11 mouse cellular contexts compared by ENCODE assay signal in genomic region chr11:75210093-75210492, GRCm38 (mm10). TPM values are rescaled to one million over a fixed set of nuclear protein-coding genes. Genes with fewer than 3 reads are reported as not detected.
DNase-seq lines count a peak whose midpoint lies in the region; ATAC-seq lines count a peak whose summit lies in the region.
"Had no signal": no experiment of that assay in that cellular context is flagged by ENCODE, and none has a peak within 500 bp of the region (broad histone marks: within the 10 kb centered on the region; RNA-seq: fewer than 3 reads in every experiment).

No protein-coding gene starts in this region.

- H3K4me1 ChIP-seq in forebrain, embryonic 13.5 days: peaks cover 25% of the 10 kb centered on the region
- H3K4me1 ChIP-seq in forebrain, embryonic 16.5 days (replicated peaks; ENCODE audit: control insufficient read depth, insufficient read depth, low read length): peaks cover 22% of the 10 kb centered on the region
- peaks cover 47% of the 10 kb centered on the region for H3K4me1 ChIP-seq in neural tube, embryonic 13.5 days (replicated peaks)
- peaks cover 86% of the 10 kb centered on the region for H3K4me1 ChIP-seq in midbrain, embryonic 10.5 days

- no peaks in the 10 kb centered on the region for H3K36me3 ChIP-seq in forebrain, embryonic 13.5 days (ENCODE audit: poor library complexity, severe bottlenecking)
- no peaks in the 10 kb centered on the region for H3K36me3 ChIP-seq in forebrain, embryonic 16.5 days (ENCODE audit: control insufficient read depth, insufficient read depth)
- H3K36me3 ChIP-seq in neural tube, embryonic 13.5 days: no peaks in the 10 kb centered on the region
- H3K36me3 ChIP-seq in midbrain, embryonic 10.5 days: no peaks in the 10 kb centered on the region

- peak overlapping the region; percentile 19; the same call in 1 of the 2 replicates for H3K27ac ChIP-seq in forebrain, embryonic 13.5 days
- H3K27ac ChIP-seq in forebrain, embryonic 16.5 days (ENCODE audit: low read length): no peak overlapping the region
- H3K27ac ChIP-seq in neural tube, embryonic 13.5 days (replicated peaks): no peak overlapping the region
- H3K27ac ChIP-seq in midbrain, embryonic 10.5 days (replicated peaks): peak overlapping the region; percentile 78

- DNase-seq in neural tube, embryonic 10.5 days (ENCODE audit: extremely low spot score, low spot score): no peak
- DNase-seq in midbrain, embryonic 10.5 days (ENCODE audit: low spot score): no peak
- no peak for DNase-seq in thymus, postnatal 14 days
- DNase-seq in embryo, embryonic 10.5 days (ENCODE audit: low spot score): no peak
- DNase-seq in kidney, adult 18-20 months: no peak
- DNase-seq: adrenal gland, postnatal 14 days; lung, adult 2 months had no signal

- no peak overlapping the region for H3K9ac ChIP-seq in forebrain, embryonic 13.5 days
- no peak overlapping the region for H3K9ac ChIP-seq in forebrain, embryonic 16.5 days (replicated peaks; ENCODE audit: low read depth, low read length)
- H3K9ac ChIP-seq in neural tube, embryonic 13.5 days: peak overlapping the region; percentile 26; the same call in 1 of the 2 replicates

- no peaks in the 10 kb centered on the region for H3K27me3 ChIP-seq in forebrain, embryonic 13.5 days
- no peaks in the 10 kb centered on the region for H3K27me3 ChIP-seq in forebrain, embryonic 16.5 days (replicated peaks; ENCODE audit: control insufficient read depth, insufficient read depth, low read length)
- no peaks in the 10 kb centered on the region for H3K27me3 ChIP-seq in neural tube, embryonic 13.5 days
- H3K27me3 ChIP-seq in midbrain, embryonic 10.5 days (ENCODE audit: low read depth, poor library complexity, severe bottlenecking): peaks cover 41% of the 10 kb centered on the region

- ATAC-seq in forebrain, embryonic 13.5 days: no peak
- no peak for ATAC-seq in forebrain, embryonic 16.5 days
- no peak for ATAC-seq in neural tube, embryonic 13.5 days (ENCODE audit: low read depth)
- ATAC-seq: intestine, postnatal 0 days had no signal

- no peaks in the 10 kb centered on the region for H3K9me3 ChIP-seq in forebrain, embryonic 13.5 days (replicated peaks)
- no peaks in the 10 kb centered on the region for H3K9me3 ChIP-seq in forebrain, embryonic 16.5 days (ENCODE audit: control insufficient read depth, low read length)
- no peaks in the 10 kb centered on the region for H3K9me3 ChIP-seq in neural tube, embryonic 13.5 days
- no peaks in the 10 kb centered on the region for H3K9me3 ChIP-seq in midbrain, embryonic 10.5 days (replicated peaks)

- H3K4me3 ChIP-seq in forebrain, embryonic 13.5 days: no peak overlapping the region
- no peak overlapping the region for H3K4me3 ChIP-seq in forebrain, embryonic 16.5 days (replicated peaks; ENCODE audit: low read length)
- H3K4me3 ChIP-seq in neural tube, embryonic 13.5 days: no peak overlapping the region
- H3K4me3 ChIP-seq in midbrain, embryonic 10.5 days: peak overlapping the region; percentile 21

- 63% methylated on average over 4 of the region's 4 CpGs for WGBS in forebrain, embryonic 13.5 days
- WGBS in forebrain, embryonic 16.5 days: 71% methylated on average over 4 of the region's 4 CpGs
- WGBS in neural tube, embryonic 13.5 days: 67% methylated on average over 4 of the region's 4 CpGs
- 45% methylated on average over 4 of the region's 4 CpGs for WGBS in midbrain, embryonic 10.5 days

- H3K4me2 ChIP-seq in forebrain, embryonic 13.5 days: no peak overlapping the region
- no peak overlapping the region for H3K4me2 ChIP-seq in forebrain, embryonic 16.5 days (ENCODE audit: low read length)
- H3K4me2 ChIP-seq in neural tube, embryonic 13.5 days: no peak overlapping the region

RNA-seq across cellular contexts. Expression of gene Rtn4rl1, which starts 16.5 kb away (rescaled TPM):
- polyA plus RNA-seq in forebrain, embryonic 13.5 days (2015; fragmentation: Nextera tagmentation; extraction: Ambion mirVana): 2.2 and 2.6 TPM in 2 replicates
- 5.5 and 6.3 TPM in 2 replicates for polyA plus RNA-seq in forebrain, embryonic 16.5 days (2015; fragmentation: Nextera tagmentation; extraction: Ambion mirVana)
- 12.4 and 16.5 TPM in 2 replicates for polyA plus RNA-seq in neural tube, embryonic 13.5 days (2015; fragmentation: Nextera tagmentation; extraction: Ambion mirVana)
- polyA plus RNA-seq in midbrain, embryonic 10.5 days (2016; fragmentation: Nextera tagmentation; extraction: Ambion mirVana): 2.3 and 3.0 TPM in 2 replicates

RNA-seq across cellular contexts. Expression of gene Dph1, which starts 19.1 kb away (rescaled TPM):
- 13.9 and 15.8 TPM in 2 replicates for polyA plus RNA-seq in forebrain, embryonic 13.5 days (2015; fragmentation: Nextera tagmentation; extraction: Ambion mirVana)
- 15.4 and 16.1 TPM in 2 replicates for polyA plus RNA-seq in forebrain, embryonic 16.5 days (2015; fragmentation: Nextera tagmentation; extraction: Ambion mirVana)
- 13.7 and 15.0 TPM in 2 replicates for polyA plus RNA-seq in neural tube, embryonic 13.5 days (2015; fragmentation: Nextera tagmentation; extraction: Ambion mirVana)
- 25.4 and 27.3 TPM in 2 replicates for polyA plus RNA-seq in midbrain, embryonic 10.5 days (2016; fragmentation: Nextera tagmentation; extraction: Ambion mirVana)

RNA-seq across cellular contexts. Expression of gene Ovca2, which starts 31.5 kb away (rescaled TPM):
- polyA plus RNA-seq in forebrain, embryonic 13.5 days (2015; fragmentation: Nextera tagmentation; extraction: Ambion mirVana): 22.8 and 25.1 TPM in 2 replicates
- 18.0 and 20.8 TPM in 2 replicates for polyA plus RNA-seq in forebrain, embryonic 16.5 days (2015; fragmentation: Nextera tagmentation; extraction: Ambion mirVana)
- polyA plus RNA-seq in neural tube, embryonic 13.5 days (2015; fragmentation: Nextera tagmentation; extraction: Ambion mirVana): 18.6 and 20.5 TPM in 2 replicates
- polyA plus RNA-seq in midbrain, embryonic 10.5 days (2016; fragmentation: Nextera tagmentation; extraction: Ambion mirVana): 33.5 and 37.6 TPM in 2 replicates

RNA-seq across cellular contexts. Expression of gene Hic1, which starts 40.8 kb away (rescaled TPM):
- 1.2 and 1.5 TPM in 2 replicates for polyA plus RNA-seq in forebrain, embryonic 13.5 days (2015; fragmentation: Nextera tagmentation; extraction: Ambion mirVana)
- 1.2 and 2.3 TPM in 2 replicates for polyA plus RNA-seq in forebrain, embryonic 16.5 days (2015; fragmentation: Nextera tagmentation; extraction: Ambion mirVana)
- polyA plus RNA-seq in neural tube, embryonic 13.5 days (2015; fragmentation: Nextera tagmentation; extraction: Ambion mirVana): 7.4 and 9.2 TPM in 2 replicates
- 0.32 and 0.57 TPM in 2 replicates for polyA plus RNA-seq in midbrain, embryonic 10.5 days (2016; fragmentation: Nextera tagmentation; extraction: Ambion mirVana)

Comparison
In these comparisons a context has a peak if more than half of its experiments do, and no peak if none do; other contexts are left out.
1. H3K27ac ChIP-seq: peak in forebrain, embryonic 13.5 days (single experiment) and midbrain, embryonic 10.5 days (single experiment); none in forebrain, embryonic 16.5 days (single experiment) and neural tube, embryonic 13.5 days (single experiment).